10 mouse cellular contexts compared by ENCODE assay signal in the genomic region with DNA sequence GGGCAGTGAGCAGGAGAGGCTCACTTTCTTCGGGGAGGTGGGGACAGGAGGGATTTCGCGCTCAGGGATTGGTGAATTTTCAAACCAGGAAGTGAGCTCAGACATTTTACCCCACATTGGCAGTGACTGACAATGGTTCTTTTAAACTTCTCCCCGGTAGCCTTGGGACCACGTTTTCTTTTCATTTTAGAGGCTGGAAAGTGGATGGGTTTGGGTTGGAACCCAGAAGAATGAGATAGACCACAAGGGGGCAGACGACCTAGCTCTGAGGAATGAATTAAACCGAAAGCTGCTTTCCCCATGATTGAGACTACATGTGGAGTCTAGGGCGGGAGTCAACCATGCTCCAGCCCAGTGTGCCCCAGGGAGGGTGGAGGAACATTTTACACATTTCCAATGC. TPM values are rescaled to one million over a fixed set of nuclear protein-coding genes. Genes with fewer than 3 reads are reported as not detected.
DNase-seq lines count a peak whose midpoint lies in the region; ATAC-seq and TF ChIP-seq lines count a peak whose summit lies in the region.
"Had no signal": no experiment of that assay in that cellular context is flagged by ENCODE, and none has a peak within 500 bp of the region (broad histone marks: within the 10 kb centered on the region; RNA-seq: fewer than 3 reads in every experiment).

No protein-coding gene starts in this region.

- no peak overlapping the region for H3K27ac ChIP-seq in liver, adult 2 months (replicated peaks; ENCODE audit: insufficient read depth, low read depth, low read length)
- H3K27ac ChIP-seq in liver, embryonic 12.5 days = no peak overlapping the region
- H3K27ac ChIP-seq in MEL (ENCODE audit: control insufficient read depth, low read depth, low read length) = peak overlapping the region; percentile 65
- H3K27ac ChIP-seq in heart, embryonic 10.5 days = no peak overlapping the region
- H3K27ac ChIP-seq: neural tube, embryonic 12.5 days had no signal

- H3K4me1 ChIP-seq in liver, adult 2 months (ENCODE audit: control insufficient read depth, insufficient read depth, low read length) = no peaks in the 10 kb centered on the region
- H3K4me1 ChIP-seq in liver, embryonic 12.5 days = no peaks in the 10 kb centered on the region
- peaks cover 0 to 5% of the 10 kb centered on the region in 2 experiments; a peak in 2 of 4 replicates for H3K4me1 ChIP-seq in MEL (ENCODE audit: control insufficient read depth in 1 of 2, insufficient read depth in 2 of 2, low read length in 2 of 2)
- no peaks in the 10 kb centered on the region for H3K4me1 ChIP-seq in heart, embryonic 10.5 days
- H3K4me1 ChIP-seq: neural tube, embryonic 12.5 days had no signal

- ATAC-seq in liver, embryonic 12.5 days = no peak
- ATAC-seq in inflammation-experienced regulatory T-cells, adult 6 months = peak; percentile 80

- no peak overlapping the region for H3K4me3 ChIP-seq in liver, adult 2 months (ENCODE audit: insufficient read depth, low read depth, low read length)
- no peak overlapping the region for H3K4me3 ChIP-seq in liver, embryonic 12.5 days
- peak overlapping the region; percentile 58 for H3K4me3 ChIP-seq in MEL (ENCODE audit: control insufficient read depth in 1 of 2, insufficient read depth in 1 of 2, low read depth in 2 of 2, low read length in 2 of 2)
- H3K4me3 ChIP-seq in heart, embryonic 10.5 days = no peak overlapping the region
- H3K4me3 ChIP-seq: neural tube, embryonic 12.5 days had no signal

- TF ChIP-seq CTCF in liver, adult 2 months (IDR thresholded peaks at IDR 0.05; ENCODE audit: low read depth, low read length) = peak; percentile 8; the same call in 1 of the 2 replicates
- peak; percentile 24 to 56 (median 51); a peak in 5 of 6 replicates for TF ChIP-seq CTCF in MEL (IDR thresholded peaks at IDR 0.05 in 2 of 3, conservative IDR thresholded peaks at IDR 0.05 in 1 of 3; ENCODE audit: control insufficient read depth in 1 of 3, insufficient read depth in 1 of 3, low read depth in 2 of 3, low read length in 3 of 3, poor library complexity in 1 of 3, severe bottlenecking in 1 of 3)

- H3K79me2 ChIP-seq in liver, adult 2 months (ENCODE audit: control insufficient read depth, insufficient read depth, low read length) = no peaks in the 10 kb centered on the region
- no peaks in the 10 kb centered on the region for H3K79me2 ChIP-seq in MEL (ENCODE audit: control insufficient read depth, insufficient read depth, low read length, poor library complexity)

- H3K9ac ChIP-seq in liver, adult 2 months (ENCODE audit: low read depth, low read length) = no peak overlapping the region
- H3K9ac ChIP-seq in liver, embryonic 12.5 days = no peak overlapping the region
- H3K9ac ChIP-seq in MEL (ENCODE audit: control insufficient read depth, low read depth, low read length, poor library complexity, severe bottlenecking) = peak overlapping the region; percentile 66
- H3K9ac ChIP-seq: neural tube, embryonic 12.5 days had no signal

- no peak for TF ChIP-seq POLR2A in liver, adult 2 months (IDR thresholded peaks at IDR 0.05; ENCODE audit: extremely low read depth, insufficient read depth, low read length)
- TF ChIP-seq POLR2A in MEL (IDR thresholded peaks at IDR 0.05; ENCODE audit: control insufficient read depth in 1 of 2, insufficient read depth in 1 of 2, low read depth in 1 of 2, low read length in 2 of 2, poor library complexity in 1 of 2) = peak in 1 of 2 experiments; percentile 59; a peak in 2 of 4 replicates

- no peaks in the 10 kb centered on the region for H3K9me3 ChIP-seq in liver, embryonic 12.5 days (replicated peaks)
- no peaks in the 10 kb centered on the region for H3K9me3 ChIP-seq in MEL (replicated peaks; ENCODE audit: insufficient read depth, low read length)
- H3K9me3 ChIP-seq in heart, embryonic 10.5 days = no peaks in the 10 kb centered on the region
- H3K9me3 ChIP-seq: neural tube, embryonic 12.5 days had no signal

- no peak overlapping the region for H3K4me2 ChIP-seq in liver, embryonic 12.5 days
- H3K4me2 ChIP-seq: neural tube, embryonic 12.5 days had no signal

- no peaks in the 10 kb centered on the region for H3K27me3 ChIP-seq in liver, adult 2 months (ENCODE audit: control insufficient read depth, insufficient read depth, low read length)
- 0 out of 2 replicates have a peak, but pooled peaks cover 4% of the 10 kb centered on the region for H3K27me3 ChIP-seq in liver, embryonic 12.5 days (replicated peaks)
- peaks cover 2% of the 10 kb centered on the region in 2 experiments; a peak in 3 of 4 replicates for H3K27me3 ChIP-seq in MEL (ENCODE audit: control insufficient read depth in 1 of 2, insufficient read depth in 2 of 2, low read length in 2 of 2)
- H3K27me3 ChIP-seq in heart, embryonic 10.5 days (ENCODE audit: insufficient read depth, poor library complexity, severe bottlenecking) = no peaks in the 10 kb centered on the region
- H3K27me3 ChIP-seq: neural tube, embryonic 12.5 days had no signal

- no peak for TF ChIP-seq EP300 in MEL (IDR thresholded peaks at IDR 0.05; ENCODE audit: low read depth in 1 of 2, low read length in 2 of 2)

- no peak for DNase-seq in liver, adult 2 months (ENCODE audit: extremely low read depth, low read depth, low spot score)
- DNase-seq in CD4-positive, CD25-positive, alpha-beta regulatory T cell, adult 2 months (ENCODE audit: low read depth, low spot score) = peak; percentile 60
- peak; percentile 86 for DNase-seq in MEL (ENCODE audit: low read depth, low spot score)
- no peak for DNase-seq in heart, adult 11 months
- DNase-seq in heart, embryonic 10.5 days (ENCODE audit: low spot score) = no peak
- no peak for DNase-seq in cerebellum, adult 11-12 months
- DNase-seq: lung, adult 2 months had no signal

- no peaks in the 10 kb centered on the region for H3K36me3 ChIP-seq in liver, adult 2 months (ENCODE audit: control insufficient read depth, insufficient read depth, low read length)
- no peaks in the 10 kb centered on the region for H3K36me3 ChIP-seq in liver, embryonic 12.5 days
- peaks cover 0 to 5% of the 10 kb centered on the region in 2 experiments; a peak in 1 of 4 replicates for H3K36me3 ChIP-seq in MEL (ENCODE audit: control insufficient read depth in 1 of 2, insufficient read depth in 2 of 2, low read length in 2 of 2)
- no peaks in the 10 kb centered on the region for H3K36me3 ChIP-seq in heart, embryonic 10.5 days
- H3K36me3 ChIP-seq: neural tube, embryonic 12.5 days had no signal

- whole genome bisulfite sequencing in liver, adult 2 months = 80% methylated on average over 8 of the region's 8 CpGs
- 61% methylated on average over 8 of the region's 8 CpGs for WGBS in liver, embryonic 12.5 days (ENCODE audit: insufficient replicate concordance)
- WGBS in heart, embryonic 10.5 days = 71% methylated on average over 8 of the region's 8 CpGs

- TF ChIP-seq RAD21 in MEL (IDR thresholded peaks at IDR 0.05; ENCODE audit: low read depth, low read length) = no peak

TF ChIP-seq in MEL, 35 proteins besides CTCF, POLR2A, EP300 and RAD21:
- peak; percentile 87 for TF ChIP-seq MXI1 (IDR thresholded peaks at IDR 0.05; ENCODE audit: low read depth, low read length)
- TF ChIP-seq TBP (IDR thresholded peaks at IDR 0.05; ENCODE audit: low read depth, low read length) = peak; percentile 24; the same call in 1 of the 2 replicates
- TF ChIP-seq POLR2AphosphoS2 (IDR thresholded peaks at IDR 0.05; ENCODE audit: low read length) = 0 out of 2 replicates have a peak, but pooled peaks have one; percentile 33
- peak; percentile 90 for TF ChIP-seq MYC (IDR thresholded peaks at IDR 0.05; ENCODE audit: low read depth, low read length)
- TF ChIP-seq GATA1 (IDR thresholded peaks at IDR 0.05; ENCODE audit: low read depth, low read length) = 0 out of 2 replicates have a peak, but pooled peaks have one; percentile 8
- TF ChIP-seq HCFC1 (IDR thresholded peaks at IDR 0.05; ENCODE audit: low read depth, low read length) = peak; percentile 57
- TF ChIP-seq NELFE (IDR thresholded peaks at IDR 0.05; ENCODE audit: low read depth, low read length) = peak; percentile 70
- TF ChIP-seq MEF2A (IDR thresholded peaks at IDR 0.05; ENCODE audit: extremely low read depth, insufficient replicate concordance, low read depth, low read length, poor library complexity, severe bottlenecking) = no peak
- TF ChIP-seq TAL1 (IDR thresholded peaks at IDR 0.05; ENCODE audit: low read length) = no peak
- peak; percentile 84 for TF ChIP-seq MAX (IDR thresholded peaks at IDR 0.05; ENCODE audit: low read length)
- no peak for TF ChIP-seq ZKSCAN1 (IDR thresholded peaks at IDR 0.05; ENCODE audit: low read depth, low read length)
- TF ChIP-seq SIN3A (IDR thresholded peaks at IDR 0.05; ENCODE audit: low read length) = peak; percentile 68
- peak; percentile 82 for TF ChIP-seq ELF1 (IDR thresholded peaks at IDR 0.05; ENCODE audit: low read depth, low read length)

RNA-seq across cellular contexts. Expression of gene Tango6, which starts 8.0 kb away (rescaled TPM):
- 2.1 and 3.2 TPM in 2 replicates for total RNA-seq in liver, adult 2 months (2014; rRNA removed)
- 3.4 and 4.0 TPM in 2 replicates for polyA plus RNA-seq in liver, adult 2 months (2012; rRNA removed)
- 6.0 and 6.4 TPM in 2 replicates for polyA plus RNA-seq in liver, embryonic 12.5 days (2016; fragmentation: Nextera tagmentation; extraction: Ambion mirVana)
- 3.0 and 3.3 TPM in 2 replicates for total RNA-seq in MEL (2012; rRNA removed)
- 1 to 10 TPM in 1 of 2 experiments, not detected in 1; 6.1 TPM for polyA plus RNA-seq in MEL (2012; ENCODE audit: insufficient read depth in 1 of 2, insufficient read length in 2 of 2, low read depth in 1 of 2, low replicate concordance in 2 of 2, missing spikeins in 1 of 2)
- polyA plus RNA-seq in inflammation-experienced regulatory T-cells, adult 6 months (2017; shearing (Covaris generic)) = 1 to 10 TPM; 2.7 to 9.7 (median 7.2) TPM
- polyA plus RNA-seq in heart, embryonic 10.5 days (2016; fragmentation: Nextera tagmentation; extraction: Ambion mirVana) = 10.5 and 10.9 TPM in 2 replicates

Comparison
In these comparisons a context has a peak if more than half of its experiments do, and no peak if none do; other contexts are left out.
1. DNase-seq: peak in CD4-positive, CD25-positive, alpha-beta regulatory T cell, adult 2 months (single experiment) and MEL (single experiment); none in liver, adult 2 months (single experiment), heart, adult 11 months (single experiment), heart, embryonic 10.5 days (single experiment) and cerebellum, adult 11-12 months (single experiment).
2. H3K4me3 ChIP-seq: peak in MEL (2 of 2); none in liver, adult 2 months (single experiment), liver, embryonic 12.5 days (single experiment) and heart, embryonic 10.5 days (single experiment).